Mouse (Mus musculus) lung, postnatal 4 days (tissue): ENCODE data around the gene Xpo5.

Source experiments
- DNase-seq, 2 experiments: peaks; one replicate each; pipeline ENCODE4 v3.0.0; 2021

Gene Xpo5

GRCm38 (mm10) chr17:46262201-46262694 lies 59.7 kb downstream of the Xpo5 start:
- no peak for DNase-seq

DNA sequence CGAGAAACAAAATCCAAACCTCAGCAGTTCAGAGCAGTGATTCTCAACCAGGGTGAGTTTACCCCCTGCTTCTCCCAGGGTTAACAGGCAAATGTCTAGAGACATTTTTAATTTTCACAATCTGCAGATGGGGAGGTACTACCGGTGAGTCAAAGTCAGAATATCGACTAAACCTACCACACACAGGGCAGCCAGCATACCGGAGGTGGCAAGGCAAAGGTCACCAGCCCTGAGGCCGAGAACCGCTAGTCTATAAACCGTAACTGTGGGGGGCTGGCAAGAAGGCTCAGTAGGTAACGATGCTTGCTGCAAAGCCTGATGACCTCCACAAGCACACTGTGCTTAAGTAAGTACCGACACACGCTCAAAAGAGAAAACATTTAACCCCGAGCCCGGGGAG lies 62.9 kb downstream of the Xpo5 start:
- no peak for DNase-seq

DNA sequence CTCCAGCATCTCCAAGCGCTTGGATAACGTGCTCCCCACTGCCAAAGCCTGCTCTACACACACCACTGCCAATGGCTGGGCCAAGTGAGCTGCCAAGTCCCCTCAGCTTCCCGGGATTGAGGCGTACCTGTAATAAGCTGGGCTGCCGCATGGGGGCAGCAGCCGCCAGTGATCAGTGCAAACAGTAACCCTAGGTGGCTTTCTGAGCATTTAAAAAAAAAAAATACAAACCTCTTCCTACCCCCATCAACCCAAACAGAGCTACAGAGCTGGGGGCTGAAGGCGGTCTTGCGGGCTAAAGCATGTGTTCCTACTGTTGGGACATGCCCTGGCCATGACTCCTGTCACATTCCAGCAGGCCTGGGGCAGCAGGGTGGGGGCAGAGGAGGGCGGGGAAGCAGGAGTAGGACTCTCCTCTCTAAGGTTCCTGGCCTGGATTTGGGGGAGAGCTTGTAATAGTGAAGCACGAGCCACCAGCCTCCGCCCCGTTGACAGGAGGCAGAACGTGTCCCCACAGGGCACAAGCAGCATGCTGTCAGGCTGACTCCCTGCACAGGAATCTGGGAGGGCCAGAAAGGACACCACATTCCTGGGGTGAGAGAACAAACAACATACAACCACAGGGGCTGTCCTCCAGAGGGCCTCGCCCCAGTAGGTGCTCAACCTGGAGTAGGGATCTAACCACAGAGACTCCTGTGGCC lies 63.5 kb downstream of the Xpo5 start:
- DNase-seq, result peak; percentile 85 to 87

GRCm38 (mm10) chr17:46266986-46267385 lies 64.4 kb downstream of the Xpo5 start:
- no peak for DNase-seq

DNA sequence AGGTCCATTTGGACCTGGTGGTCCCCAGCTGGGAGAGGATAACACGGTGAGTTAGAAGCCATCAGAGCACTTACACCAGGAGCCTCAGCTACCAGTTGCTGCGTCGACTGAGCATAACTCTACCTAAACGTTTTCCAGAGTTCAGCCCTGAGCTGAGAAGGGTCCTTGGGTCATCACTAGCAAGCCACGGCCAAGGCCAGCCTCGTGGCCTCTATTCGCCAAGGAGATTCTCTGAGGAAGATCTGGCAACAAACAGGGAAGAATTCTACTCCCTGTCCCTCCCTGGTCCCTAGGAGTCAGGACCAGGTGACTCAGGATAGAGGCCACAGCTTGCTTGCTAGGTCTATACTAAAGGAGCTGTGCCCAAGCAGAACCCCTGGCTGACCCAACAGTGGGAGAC lies 64.9 kb downstream of the Xpo5 start:
- DNase-seq, result no peak

- no peak for DNase-seq
These were observed 65.6 kb downstream of the Xpo5 start for GRCm38 (mm10) chr17:46268026-46268720.

DNA sequence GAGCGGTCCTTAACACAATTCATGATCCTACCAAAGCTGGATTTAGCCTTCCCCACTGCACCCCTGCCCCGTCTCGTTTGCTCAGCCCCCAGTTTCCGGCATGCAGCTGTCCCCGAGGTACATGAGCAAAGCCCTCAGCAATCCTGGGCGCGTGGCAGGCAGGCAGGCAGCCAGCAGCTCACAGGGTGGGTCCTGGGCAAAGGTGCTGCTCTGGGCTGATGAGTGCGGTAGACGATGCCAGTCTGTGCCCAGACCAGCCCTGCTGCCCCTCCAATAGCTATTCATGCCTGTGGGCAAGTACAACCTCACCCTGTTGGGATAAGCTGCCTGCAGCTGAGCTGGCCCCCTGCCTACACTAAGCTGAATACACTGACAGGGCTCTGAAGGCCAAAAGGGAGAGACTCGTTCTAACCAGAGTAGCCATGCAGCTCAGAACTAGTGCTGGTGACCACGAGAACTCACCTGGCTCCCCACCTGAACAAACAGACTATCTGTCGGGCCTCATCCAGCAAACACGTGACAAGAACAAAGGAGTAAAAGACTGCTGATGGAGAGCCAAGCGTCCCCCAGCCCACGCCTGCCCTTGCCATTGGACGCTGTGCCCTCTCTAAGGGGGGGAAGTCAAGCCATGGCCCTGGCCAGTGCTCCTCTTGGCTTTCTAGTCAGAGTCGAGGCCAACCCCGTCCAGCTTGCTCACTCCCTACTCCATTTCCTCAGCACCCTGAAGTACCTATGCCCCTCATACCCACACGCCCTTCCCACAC lies 67.4 kb downstream of the Xpo5 start:
- DNase-seq, result peak; percentile 18 to 49

GRCm38 (mm10) chr17:46272058-46272457 lies 69.5 kb downstream of the Xpo5 start:
- DNase-seq, result no peak

DNA sequence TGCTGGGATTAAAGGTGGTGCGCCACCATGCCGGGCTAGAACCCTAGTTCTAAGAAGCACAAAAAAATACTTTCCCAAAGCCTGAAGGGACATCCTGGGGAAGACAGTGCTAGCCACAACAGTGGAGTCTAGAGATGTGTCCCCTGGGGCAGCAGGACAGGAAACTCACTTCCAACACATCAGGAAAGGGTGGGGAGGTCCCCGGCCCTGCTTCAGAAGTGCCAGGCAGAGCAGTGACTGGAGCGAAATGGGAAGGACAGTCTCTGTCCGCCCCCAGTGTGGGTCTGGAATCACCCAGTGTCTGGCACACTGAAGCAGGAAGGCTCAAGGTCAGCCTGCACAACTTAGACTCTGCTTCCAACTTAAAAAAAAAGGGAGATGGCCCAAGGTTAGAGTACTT lies 70.1 kb downstream of the Xpo5 start:
- DNase-seq, result no peak

GRCm38 (mm10) chr17:46273803-46274236 lies 71.2 kb downstream of the Xpo5 start:
- DNase-seq, result no peak

GRCm38 (mm10) chr17:46274465-46274864 lies 71.9 kb downstream of the Xpo5 start:
- no peak for DNase-seq

GRCm38 (mm10) chr17:46275034-46275433 lies 72.5 kb downstream of the Xpo5 start:
- DNase-seq, result no peak

- DNase-seq, result no peak
These were observed 72.9 kb downstream of the Xpo5 start for GRCm38 (mm10) chr17:46275506-46275905.

DNA sequence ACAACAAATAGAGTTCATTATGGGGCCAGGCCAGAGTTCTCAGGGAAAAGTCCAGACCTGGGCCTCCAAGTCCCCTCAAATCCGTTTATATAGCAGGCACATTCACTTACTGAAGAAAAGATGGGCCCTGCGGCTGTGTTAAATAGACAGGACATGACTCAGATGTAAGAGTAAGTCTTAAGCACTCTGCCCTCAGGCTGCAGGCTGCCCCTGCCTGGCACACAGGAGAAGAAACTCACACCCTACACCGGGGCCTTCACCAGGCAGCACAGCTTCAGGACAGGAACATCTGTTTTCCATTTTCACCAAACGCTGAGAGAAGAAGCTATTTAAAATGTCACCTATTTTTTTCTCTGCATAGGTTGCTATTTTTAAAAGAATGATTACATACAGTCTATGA lies 75.0 kb downstream of the Xpo5 start:
- DNase-seq, result no peak

DNA sequence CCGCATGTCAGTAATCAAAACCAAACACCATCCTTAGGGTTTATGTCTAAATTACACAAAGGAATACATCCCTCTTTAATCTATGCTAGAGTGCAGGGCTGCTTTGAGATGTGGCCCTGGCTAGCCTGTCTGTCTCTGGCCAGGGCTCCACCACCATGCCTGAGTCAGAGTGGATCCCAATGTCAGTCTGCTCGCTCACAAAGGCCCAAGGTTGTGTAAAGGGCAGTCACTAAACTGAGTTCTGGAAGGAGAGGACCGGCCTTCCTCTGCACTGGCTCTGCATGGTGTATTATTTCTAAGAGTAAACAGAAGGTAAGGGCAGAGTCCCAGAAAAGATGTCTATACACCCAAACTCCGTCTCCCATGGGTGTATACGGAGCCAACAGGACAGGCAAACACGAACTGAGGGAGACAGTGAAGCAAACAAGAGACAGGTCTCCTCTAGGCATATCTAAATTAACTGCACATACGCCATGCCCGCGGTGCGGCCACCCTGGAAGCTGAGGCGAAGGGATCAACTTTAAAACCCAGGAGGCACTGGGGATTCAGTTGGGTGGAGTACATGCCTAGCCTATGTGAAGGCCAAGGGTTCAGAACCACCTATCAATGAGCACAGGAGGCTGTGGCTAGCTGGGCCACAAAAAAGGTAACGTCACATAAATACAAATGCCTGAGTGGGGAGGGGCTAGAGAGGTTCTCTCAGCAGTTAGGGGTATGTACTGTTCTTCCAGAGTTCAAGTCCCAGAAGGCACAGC lies 75.6 kb downstream of the Xpo5 start:
- no peak for DNase-seq

DNA sequence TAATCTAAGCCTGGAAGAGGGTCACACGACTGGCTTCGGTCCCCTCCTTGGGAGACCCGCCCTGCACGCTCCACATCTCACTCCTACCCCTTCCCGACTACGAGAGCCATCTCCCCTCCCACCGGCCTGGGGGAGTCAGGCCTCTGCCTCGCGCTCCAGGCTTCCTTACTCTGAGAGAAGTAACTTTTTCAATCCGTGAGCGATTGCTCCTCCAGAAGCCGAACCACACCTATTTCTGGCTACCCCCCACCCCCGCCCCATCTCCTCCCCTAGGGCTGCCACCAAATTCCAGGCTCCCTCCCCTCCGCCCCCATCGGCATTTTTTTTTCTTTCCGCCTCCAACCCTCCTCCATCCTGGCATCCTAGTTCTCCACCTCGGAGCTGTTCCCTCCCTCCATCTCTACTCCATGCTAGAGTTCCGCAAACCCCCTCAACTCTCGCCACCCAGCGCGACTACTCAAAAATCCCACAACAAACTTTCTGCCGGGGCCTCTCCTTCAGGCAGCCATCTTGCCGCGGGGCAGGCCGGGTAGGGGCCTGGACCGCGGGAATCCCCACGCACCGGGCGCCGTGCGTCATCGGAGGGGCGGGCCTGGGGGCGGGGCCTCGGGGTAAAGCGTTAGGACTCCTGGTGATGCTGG lies 80.0 kb downstream of the Xpo5 start, which contains the start of gene Tjap1:
Tjap1 (minus strand) TSS at position 544 of the 641 bp plus-strand sequence.
- DNase-seq, result peak; percentile 90 to 91

DNA sequence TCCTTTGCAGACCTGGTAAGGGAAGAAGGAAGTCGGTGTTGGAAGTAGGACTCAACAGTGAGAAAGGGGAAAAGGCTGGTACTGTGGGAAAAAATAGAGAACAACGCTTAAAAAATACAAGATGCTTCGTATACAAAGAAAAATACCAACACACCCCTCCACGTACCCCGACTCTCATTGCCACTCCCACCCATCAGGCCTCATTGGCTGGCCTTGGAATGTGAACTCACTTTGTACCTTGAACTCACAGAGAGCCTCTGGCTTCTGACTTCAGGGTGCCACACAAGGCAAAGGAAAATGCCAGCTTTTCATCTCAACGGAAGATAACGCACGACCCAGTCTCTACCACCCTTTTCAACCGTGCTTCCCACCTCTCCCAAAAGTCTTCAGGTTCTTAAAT lies 80.6 kb downstream of the Xpo5 start:
- DNase-seq, result no peak

DNA sequence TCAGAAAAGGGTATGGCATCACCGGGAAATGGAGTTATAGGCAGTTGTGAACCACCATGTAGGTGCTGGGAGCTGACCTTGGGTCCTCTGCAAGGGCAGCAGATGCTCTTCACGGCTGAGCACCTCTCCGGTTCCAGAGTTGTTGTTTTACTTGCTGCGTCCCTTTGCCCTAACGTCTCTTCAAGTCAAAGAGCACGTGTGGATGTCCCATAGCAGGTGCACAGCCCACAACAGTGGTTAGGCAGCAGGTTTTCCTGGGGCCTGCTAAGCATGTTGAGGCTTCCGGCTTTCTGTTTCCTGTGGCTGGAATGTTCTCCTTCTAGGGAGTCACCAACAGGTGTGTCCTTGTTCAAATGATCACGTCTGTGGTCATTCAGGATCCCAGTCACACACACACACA lies 81.3 kb downstream of the Xpo5 start:
- DNase-seq, result no peak

GRCm38 (mm10) chr17:46284653-46285052 lies 82.1 kb downstream of the Xpo5 start:
- no peak for DNase-seq

DNA sequence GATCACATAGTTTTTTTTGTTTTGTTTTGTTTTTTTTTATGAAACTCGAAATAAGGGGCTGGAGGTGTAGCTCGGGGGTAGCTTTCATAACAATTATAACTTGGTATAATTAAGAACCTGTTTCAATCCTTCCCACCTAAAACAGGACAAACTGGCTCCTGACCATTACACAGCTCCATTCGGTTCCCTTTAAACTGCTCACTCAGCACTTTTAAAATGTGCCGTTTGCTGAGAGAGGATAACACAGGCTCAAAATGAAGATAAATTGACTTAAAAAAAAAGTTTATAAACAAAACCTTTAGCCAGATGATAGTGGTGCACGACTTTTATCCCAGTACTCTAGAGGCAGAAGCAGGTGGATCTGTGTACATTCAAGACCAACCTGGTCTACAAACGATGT lies 82.8 kb downstream of the Xpo5 start:
- DNase-seq, result no peak

DNA sequence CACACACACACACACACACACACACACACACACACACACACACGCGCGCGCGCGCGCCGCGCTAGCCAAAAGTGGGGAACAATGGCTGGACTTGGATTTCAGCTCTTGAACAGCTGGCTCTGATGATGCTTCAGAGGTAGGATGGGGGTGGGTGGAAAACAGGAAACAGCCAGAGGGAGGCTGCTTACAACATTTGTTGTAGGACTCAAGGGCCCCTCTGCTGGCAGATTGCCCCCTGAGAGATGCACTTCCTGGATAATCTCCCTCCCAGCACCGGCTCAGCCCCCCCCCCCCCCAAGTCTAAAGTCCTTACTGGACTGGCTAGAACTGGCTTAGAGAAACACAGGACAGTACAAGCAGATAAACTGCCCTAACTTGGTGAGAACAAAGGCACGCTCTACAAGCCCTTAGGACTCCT lies 85.1 kb downstream of the Xpo5 start:
- DNase-seq, result peak; percentile 70 to 84
